Mouse (Mus musculus): ENCODE results near the gene Gdpgp1.

Gene Gdpgp1

GRCm38 (mm10) chr7:80276374-80276773, 43.7 kb downstream of the Gdpgp1 start:
- no peak for DNase-seq (ENCODE audit: low read depth, low spot score)

DNA sequence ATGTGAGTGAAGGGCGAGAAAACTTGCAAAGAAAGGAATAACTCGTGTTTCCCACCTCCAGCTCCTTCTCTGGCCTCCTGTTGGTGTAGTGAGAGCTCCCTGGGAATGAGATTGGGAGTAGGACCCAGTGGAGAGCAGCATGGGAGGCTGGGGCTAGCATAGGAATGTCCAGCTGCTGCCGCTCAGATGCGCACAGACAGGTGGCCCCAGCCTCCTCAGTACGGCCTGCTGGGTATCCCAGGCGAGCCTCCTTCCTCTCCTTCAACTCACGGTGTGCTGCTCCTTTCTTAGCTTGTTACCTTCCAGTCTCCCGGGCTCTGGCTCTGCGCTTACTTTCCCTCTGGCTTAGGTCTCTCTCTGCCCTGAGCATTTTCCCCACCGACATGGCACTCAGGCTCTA, 47.4 kb downstream of the Gdpgp1 start:
- DNase-seq (ENCODE audit: low read depth, low spot score) = no peak

GRCm38 (mm10) chr7:80280998-80281397, 48.3 kb downstream of the Gdpgp1 start:
- DNase-seq (ENCODE audit: low read depth, low spot score) = no peak

- DNase-seq (ENCODE audit: low read depth, low spot score) = no peak
These were observed 49.0 kb downstream of the Gdpgp1 start for GRCm38 (mm10) chr7:80281646-80282045.

DNA sequence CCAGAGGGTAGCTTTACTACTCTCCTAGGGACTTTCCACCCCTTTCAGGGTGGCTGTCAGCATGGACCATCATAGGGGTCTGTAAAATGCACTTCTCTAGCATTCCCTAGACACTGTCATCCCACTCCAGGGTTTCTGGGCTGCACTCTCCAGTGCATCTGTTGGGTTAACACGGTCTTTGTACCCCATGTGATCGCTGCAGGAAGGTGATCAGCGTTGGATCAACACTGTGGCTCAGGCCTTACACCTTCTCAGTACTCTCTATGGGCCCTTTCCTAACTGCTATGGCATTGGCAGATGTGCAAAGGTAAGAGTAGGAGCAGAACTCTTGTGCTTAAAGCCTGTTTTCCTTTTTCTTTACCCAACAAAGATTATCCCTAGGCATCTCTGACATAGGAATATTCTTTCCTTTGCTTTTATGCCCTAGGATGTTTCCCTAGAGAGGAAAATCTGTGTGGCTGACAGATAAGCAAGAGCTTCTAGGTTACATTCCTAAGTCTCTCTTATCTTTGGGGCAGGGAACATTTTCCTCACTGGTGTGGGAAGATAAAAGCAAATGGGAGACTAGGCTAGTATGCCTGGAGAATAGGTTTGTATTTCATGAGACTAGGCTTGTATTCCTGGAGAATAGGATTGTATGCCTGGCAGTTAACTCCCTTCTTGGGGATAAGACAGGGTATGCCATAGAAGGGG, 50.7 kb downstream of the Gdpgp1 start:
- DNase-seq (ENCODE audit: low read depth, low spot score) = no peak

GRCm38 (mm10) chr7:80284391-80284790, 51.7 kb downstream of the Gdpgp1 start:
- no peak for DNase-seq (ENCODE audit: low read depth, low spot score)

- DNase-seq (ENCODE audit: low read depth, low spot score) = no peak
These were observed 53.1 kb downstream of the Gdpgp1 start for GRCm38 (mm10) chr7:80285725-80286124.

DNA sequence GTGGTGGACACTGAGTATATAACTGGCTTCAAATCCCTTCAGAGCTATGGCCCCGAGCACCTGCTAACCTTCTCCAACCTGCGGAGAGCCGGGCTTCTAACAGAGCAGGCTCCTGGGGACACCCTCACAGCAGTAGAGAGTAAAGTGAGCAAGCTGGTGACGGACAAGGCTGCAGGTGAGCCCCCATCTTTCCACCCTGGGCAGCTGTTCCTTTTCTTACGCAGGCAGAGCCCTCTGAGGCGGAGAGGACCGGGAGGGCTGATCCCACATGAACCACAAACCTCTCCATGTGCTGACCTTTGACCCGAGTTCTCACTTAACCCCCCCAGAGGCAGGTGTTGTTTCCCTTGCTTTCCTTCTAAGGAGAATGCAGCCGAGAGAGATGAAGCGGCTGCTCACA, 55.1 kb downstream of the Gdpgp1 start:
- DNase-seq (ENCODE audit: low read depth, low spot score) = no peak
